Mouse (Mus musculus): ENCODE measurements at regions not wholly inside any gene's neighbourhood (a gene's known extent, or its start where the extent isn't known, plus 50 kb on each side); places are given as distances from the start of the nearest gene placed in this dataset.
A peak's percentile ranks its signal among the peaks of the same experiment; 100 is the strongest.

- no peaks in the 10 kb centered on the region for H3K27me3 ChIP-seq (ENCODE audit: low read depth, poor library complexity, severe bottlenecking)
- no peak for DNase-seq (ENCODE audit: low spot score)
- H3K9me3 ChIP-seq (replicated peaks): no peaks in the 10 kb centered on the region
- H3K4me1 ChIP-seq: peaks cover 7% of the 10 kb centered on the region; the same call in 1 of the 2 replicates
- 76% methylated on average over 7 of the region's 7 CpGs for WGBS
- no peaks in the 10 kb centered on the region for H3K36me3 ChIP-seq
- H3K27ac ChIP-seq (replicated peaks): no peak overlapping the region; the same call in 1 of the 2 replicates
- no peak overlapping the region for H3K4me3 ChIP-seq
Measured at GRCm38 (mm10) chr2:93135324-93135723, 52.0 kb upstream of the Trp53i11 start.

- no peak overlapping the region for H3K4me3 ChIP-seq
- DNase-seq (ENCODE audit: low spot score): no peak
- 78% methylated on average over 10 of the region's 10 CpGs for WGBS
- peaks cover 7% of the 10 kb centered on the region; the same call in 1 of the 2 replicates for H3K4me1 ChIP-seq
- H3K27me3 ChIP-seq (ENCODE audit: low read depth, poor library complexity, severe bottlenecking): no peaks in the 10 kb centered on the region
- H3K9me3 ChIP-seq (replicated peaks): no peaks in the 10 kb centered on the region
- no peaks in the 10 kb centered on the region for H3K36me3 ChIP-seq
- H3K27ac ChIP-seq (replicated peaks): no peak overlapping the region
Measured at GRCm38 (mm10) chr2:93133301-93133971, 53.9 kb upstream of the Trp53i11 start.

- H3K36me3 ChIP-seq: no peaks in the 10 kb centered on the region
- DNase-seq (ENCODE audit: low spot score): no peak
- no peaks in the 10 kb centered on the region for H3K27me3 ChIP-seq (ENCODE audit: low read depth, poor library complexity, severe bottlenecking)
- H3K4me3 ChIP-seq: no peak overlapping the region
- no peaks in the 10 kb centered on the region for H3K9me3 ChIP-seq (replicated peaks)
- H3K4me1 ChIP-seq: peaks cover 8% of the 10 kb centered on the region
- H3K27ac ChIP-seq (replicated peaks): peak overlapping the region; percentile 15
- 76% methylated on average over 9 of the region's 9 CpGs for WGBS
Measured at GRCm38 (mm10) chr2:93131825-93132623, 55.3 kb upstream of the Trp53i11 start.

GRCm38 (mm10) chr2:93131236-93131635 lies 56.1 kb upstream of the Trp53i11 start:
- DNase-seq (ENCODE audit: low spot score): no peak
- Histone ChIP-seq H3K27ac (replicated peaks) (no peak overlapping the region), H3K4me3 (no peak overlapping the region), H3K36me3 (no peaks in the 10 kb centered on the region), H3K9me3 (replicated peaks) (no peaks in the 10 kb centered on the region), H3K4me1 (peaks cover 16% of the 10 kb centered on the region), H3K27me3 (ENCODE audit: low read depth, poor library complexity, severe bottlenecking) (no peaks in the 10 kb centered on the region)
- 89% methylated on average over 9 of the region's 9 CpGs for WGBS

- 67% methylated on average over 4 of the region's 4 CpGs for WGBS
- Histone ChIP-seq H3K27ac (replicated peaks) (no peak overlapping the region), H3K4me3 (no peak overlapping the region), H3K27me3 (ENCODE audit: low read depth, poor library complexity, severe bottlenecking) (no peaks in the 10 kb centered on the region), H3K9me3 (replicated peaks) (no peaks in the 10 kb centered on the region), H3K36me3 (no peaks in the 10 kb centered on the region), H3K4me1 (peaks cover 21% of the 10 kb centered on the region)
- DNase-seq (ENCODE audit: low spot score): no peak
Measured at GRCm38 (mm10) chr2:93129176-93129575, 58.2 kb upstream of the Trp53i11 start.

GRCm38 (mm10) chr2:93126595-93127165 lies 60.7 kb upstream of the Trp53i11 start:
- Histone ChIP-seq H3K36me3 (no peaks in the 10 kb centered on the region), H3K27me3 (ENCODE audit: low read depth, poor library complexity, severe bottlenecking) (no peaks in the 10 kb centered on the region), H3K27ac (replicated peaks) (peak overlapping the region; percentile 63), H3K4me3 (no peak overlapping the region), H3K9me3 (replicated peaks) (no peaks in the 10 kb centered on the region), H3K4me1 (peaks cover 32% of the 10 kb centered on the region)
- no peak for DNase-seq (ENCODE audit: low spot score)
- 68% methylated on average over 7 of the region's 7 CpGs for whole genome bisulfite sequencing

- 81% methylated on average over 7 of the region's 7 CpGs for WGBS
- Histone ChIP-seq H3K27ac (replicated peaks) (peak overlapping the region; percentile 63), H3K9me3 (replicated peaks) (no peaks in the 10 kb centered on the region), H3K4me1 (peaks cover 35% of the 10 kb centered on the region), H3K27me3 (ENCODE audit: low read depth, poor library complexity, severe bottlenecking) (no peaks in the 10 kb centered on the region), H3K36me3 (no peaks in the 10 kb centered on the region), H3K4me3 (no peak overlapping the region)
- DNase-seq (ENCODE audit: low spot score): no peak
Measured at GRCm38 (mm10) chr2:93126112-93126511, 61.2 kb upstream of the Trp53i11 start.

- Histone ChIP-seq H3K4me1 (peaks cover 35% of the 10 kb centered on the region), H3K36me3 (no peaks in the 10 kb centered on the region), H3K9me3 (replicated peaks) (no peaks in the 10 kb centered on the region), H3K4me3 (no peak overlapping the region), H3K27ac (replicated peaks) (no peak overlapping the region), H3K27me3 (ENCODE audit: low read depth, poor library complexity, severe bottlenecking) (no peaks in the 10 kb centered on the region)
- 88% methylated on average over 7 of the region's 7 CpGs for whole genome bisulfite sequencing
- DNase-seq (ENCODE audit: low spot score): no peak
Measured at GRCm38 (mm10) chr2:93124866-93125467, 62.4 kb upstream of the Trp53i11 start.

GRCm38 (mm10) chr2:93123829-93124228 lies 63.5 kb upstream of the Trp53i11 start:
- no peaks in the 10 kb centered on the region for H3K27me3 ChIP-seq (ENCODE audit: low read depth, poor library complexity, severe bottlenecking)
- no peak overlapping the region for H3K4me3 ChIP-seq
- H3K4me1 ChIP-seq: peaks cover 37% of the 10 kb centered on the region
- 84% methylated on average over 11 of the region's 11 CpGs for WGBS
- no peaks in the 10 kb centered on the region for H3K9me3 ChIP-seq (replicated peaks)
- no peak for DNase-seq (ENCODE audit: low spot score)
- H3K27ac ChIP-seq (replicated peaks): peak overlapping the region; percentile 49; the same call in 1 of the 2 replicates
- no peaks in the 10 kb centered on the region for H3K36me3 ChIP-seq

- Histone ChIP-seq H3K27me3 (ENCODE audit: low read depth, poor library complexity, severe bottlenecking) (no peaks in the 10 kb centered on the region), H3K36me3 (no peaks in the 10 kb centered on the region), H3K27ac (replicated peaks) (0 out of 2 replicates have a peak overlapping the region, but pooled peaks have one; percentile 9), H3K4me3 (no peak overlapping the region), H3K4me1 (peaks cover 32% of the 10 kb centered on the region), H3K9me3 (replicated peaks) (no peaks in the 10 kb centered on the region)
- 87% methylated on average over 13 of the region's 13 CpGs for WGBS
- no peak for DNase-seq (ENCODE audit: low spot score)
Measured at GRCm38 (mm10) chr2:93120386-93120785, 67.0 kb upstream of the Trp53i11 start.

GRCm38 (mm10) chr2:93119001-93119400 lies 68.3 kb upstream of the Trp53i11 start:
- WGBS: 86% methylated on average over 8 of the region's 8 CpGs
- Histone ChIP-seq H3K27me3 (ENCODE audit: low read depth, poor library complexity, severe bottlenecking) (no peaks in the 10 kb centered on the region), H3K27ac (replicated peaks) (0 out of 2 replicates have a peak overlapping the region, but pooled peaks have one; percentile 2), H3K4me1 (peaks cover 34% of the 10 kb centered on the region), H3K4me3 (no peak overlapping the region), H3K36me3 (no peaks in the 10 kb centered on the region), H3K9me3 (replicated peaks) (no peaks in the 10 kb centered on the region)
- DNase-seq (ENCODE audit: low spot score): no peak

GRCm38 (mm10) chr2:93115303-93115702 lies 69.3 kb upstream of the Prdm11 start:
- H3K4me1 ChIP-seq: peaks cover 30% of the 10 kb centered on the region
- H3K27ac ChIP-seq (replicated peaks): peak overlapping the region; percentile 28; the same call in 1 of the 2 replicates
- no peak overlapping the region for H3K4me3 ChIP-seq
- peaks cover 11% of the 10 kb centered on the region; the same call in 1 of the 2 replicates for H3K27me3 ChIP-seq (ENCODE audit: low read depth, poor library complexity, severe bottlenecking)
- no peaks in the 10 kb centered on the region for H3K9me3 ChIP-seq (replicated peaks)
- no peak for DNase-seq (ENCODE audit: low spot score)
- H3K36me3 ChIP-seq: no peaks in the 10 kb centered on the region
- WGBS: 70% methylated on average over 3 of the region's 3 CpGs

Data from midbrain, embryonic 10.5 days (tissue).